Mouse (Mus musculus) MEL (cell line): ENCODE data around the gene Aldoc. TPM values are rescaled to one million over a fixed set of nuclear protein-coding genes. Genes with fewer than 3 reads are reported as not detected.

ENCODE experiments used
- DNase-seq: peaks from one replicate; pipeline ENCODE4 v3.0.0; 2011; ENCODE audit warnings: low read depth, low spot score
- H3K27ac ChIP-seq: 2 replicates; pipeline ENCODE4 v1.5.1; 2012; ENCODE audit warnings: low read depth, mild to moderate bottlenecking, control low read depth, low read length, moderate library complexity; ENCODE audit not compliant: control insufficient read depth
- H3K27me3 ChIP-seq, 2 experiments: fragments of 150-350 bp in 1 of 2; sonication (generic) in 1 of 2; 2 replicates each; pipeline ENCODE4 v1.6.1; 2012; ENCODE audit warnings: low read length in 2 of 2, mild to moderate bottlenecking in 2 of 2, improper control_type of control experiment in 1 of 2, moderate library complexity in 1 of 2; ENCODE audit not compliant: insufficient read depth in 2 of 2, control insufficient read depth in 1 of 2
- H3K36me3 ChIP-seq, 2 experiments: 2 replicates each; pipeline ENCODE4 v1.6.1; 2012 to 2014; ENCODE audit warnings: low read length in 2 of 2, improper control_type of control experiment in 1 of 2, inconsistent platforms in 1 of 2, mild to moderate bottlenecking in 1 of 2; ENCODE audit not compliant: insufficient read depth in 2 of 2, control insufficient read depth in 1 of 2
- H3K4me1 ChIP-seq, 2 experiments: fragments of 150-350 bp in 1 of 2; sonication (generic) in 1 of 2; 2 replicates each; pipeline ENCODE4 v1.6.1; 2012; ENCODE audit warnings: low read length in 2 of 2, improper control_type of control experiment in 1 of 2, mild to moderate bottlenecking in 1 of 2; ENCODE audit not compliant: insufficient read depth in 2 of 2, control insufficient read depth in 1 of 2
- H3K4me3 ChIP-seq, 2 experiments: fragments of 150-350 bp in 1 of 2; sonication (generic) in 1 of 2; 2 replicates each; pipeline ENCODE4 v1.5.1; 2012; ENCODE audit warnings: low read depth in 2 of 2, low read length in 2 of 2, mild to moderate bottlenecking in 2 of 2, moderate library complexity in 2 of 2, control low read depth in 1 of 2, improper control_type of control experiment in 1 of 2; ENCODE audit not compliant: control insufficient read depth in 1 of 2, insufficient read depth in 1 of 2
- H3K79me2 ChIP-seq: 2 replicates; pipeline ENCODE4 v1.6.1; 2012; ENCODE audit warnings: mild to moderate bottlenecking, low read length, moderate library complexity; ENCODE audit not compliant: control insufficient read depth, poor library complexity, insufficient read depth
- H3K9ac ChIP-seq: 2 replicates; pipeline ENCODE4 v1.6.1; 2012; ENCODE audit warnings: low read depth, mild to moderate bottlenecking, control low read depth, low read length, moderate library complexity; ENCODE audit not compliant: control insufficient read depth, poor library complexity, severe bottlenecking
- H3K9me3 ChIP-seq: fragments of 150-350 bp; sonication (generic); replicated peaks from 2 replicates; pipeline ENCODE4 v1.6.1; 2012; ENCODE audit warnings: mild to moderate bottlenecking, low read length, improper control_type of control experiment, moderate library complexity; ENCODE audit not compliant: insufficient read depth
- ELF1 ChIP-seq: IDR thresholded peaks from 2 replicates; pipeline ENCODE4 v1.6.1; 2014; ENCODE audit warnings: low read depth, mild to moderate bottlenecking, inconsistent platforms, low read length, improper control_type of control experiment, moderate library complexity
- EP300 ChIP-seq, 2 experiments: IDR thresholded peaks; 2 replicates each; pipeline ENCODE4 v1.6.1; 2011; ENCODE audit warnings: improper control_type of control experiment in 2 of 2, low read length in 2 of 2, low read depth in 1 of 2, mild to moderate bottlenecking in 1 of 2
- ETS1 ChIP-seq: IDR thresholded peaks from 2 replicates; pipeline ENCODE4 v1.6.1; 2012; ENCODE audit warnings: low read depth, mild to moderate bottlenecking, inconsistent platforms, low read length, improper control_type of control experiment, moderate library complexity
- GATA1 ChIP-seq: IDR thresholded peaks from 2 replicates; pipeline ENCODE4 v1.6.1; 2011; ENCODE audit warnings: low read depth, low read length, improper control_type of control experiment
- HCFC1 ChIP-seq: IDR thresholded peaks from 2 replicates; pipeline ENCODE4 v1.6.1; 2012; ENCODE audit warnings: low read depth, mild to moderate bottlenecking, inconsistent platforms, low read length, improper control_type of control experiment, moderate library complexity
- MAZ ChIP-seq: IDR thresholded peaks from 2 replicates; pipeline ENCODE4 v1.6.1; 2012; ENCODE audit warnings: low read depth, mild to moderate bottlenecking, inconsistent platforms, low read length, improper control_type of control experiment
- MEF2A ChIP-seq: IDR thresholded peaks from 2 replicates; pipeline ENCODE4 v1.6.1; 2014; ENCODE audit warnings: low read depth, mild to moderate bottlenecking, inconsistent platforms, low read length, improper control_type of control experiment; ENCODE audit not compliant: poor library complexity, insufficient replicate concordance, severe bottlenecking; ENCODE audit errors: extremely low read depth
- MYB ChIP-seq: IDR thresholded peaks from 2 replicates; pipeline ENCODE4 v1.6.1; 2011; ENCODE audit warnings: mild to moderate bottlenecking, low read depth, low read length, improper control_type of control experiment
- POLR2A ChIP-seq, 2 experiments: IDR thresholded peaks; 2 replicates each; pipeline ENCODE4 v1.6.1; 2011 to 2012; ENCODE audit warnings: low read length in 2 of 2, mild to moderate bottlenecking in 2 of 2, control low read depth in 1 of 2, improper control_type of control experiment in 1 of 2, low read depth in 1 of 2, moderate library complexity in 1 of 2; ENCODE audit not compliant: control insufficient read depth in 1 of 2, insufficient read depth in 1 of 2, poor library complexity in 1 of 2
- POLR2AphosphoS5 ChIP-seq: IDR thresholded peaks from 2 replicates; pipeline ENCODE4 v1.6.1; 2012; ENCODE audit warnings: low read depth, borderline replicate concordance, mild to moderate bottlenecking, inconsistent platforms, low read length, moderate library complexity, mixed read lengths
- SIN3A ChIP-seq: IDR thresholded peaks from 2 replicates; pipeline ENCODE4 v1.6.1; 2012; ENCODE audit warnings: low read length, improper control_type of control experiment, inconsistent platforms
- ZKSCAN1 ChIP-seq: IDR thresholded peaks from 2 replicates; pipeline ENCODE4 v1.6.1; 2012; ENCODE audit warnings: low read depth, mild to moderate bottlenecking, inconsistent platforms, low read length, improper control_type of control experiment, moderate library complexity
- polyA plus RNA-seq, 2 experiments: library from polyadenylated mRNA; stranded (reverse) in 1 of 2; unstranded in 1 of 2; fragments of >175 nt in 1 of 2; fragments of >200 nt in 1 of 2; gene quantifications; 2 replicates each; pipeline versions ENCODE4 v1.2.1 to v1.2.4; 2012; ENCODE audit warnings: low replicate concordance in 2 of 2, low read depth in 1 of 2; ENCODE audit not compliant: insufficient read length in 2 of 2, insufficient read depth in 1 of 2, missing spikeins in 1 of 2
- total RNA-seq: library from RNA; depleted of rRNA; stranded (reverse); fragments of 300-350 nt; gene quantifications from 2 replicates; pipeline ENCODE4 v1.2.3, GENCODE M21; 2012

Gene Aldoc
- total and polyA plus RNA-seq, 3 experiments = 3.0 to 8.1 TPM; not detected in 1

DNA sequence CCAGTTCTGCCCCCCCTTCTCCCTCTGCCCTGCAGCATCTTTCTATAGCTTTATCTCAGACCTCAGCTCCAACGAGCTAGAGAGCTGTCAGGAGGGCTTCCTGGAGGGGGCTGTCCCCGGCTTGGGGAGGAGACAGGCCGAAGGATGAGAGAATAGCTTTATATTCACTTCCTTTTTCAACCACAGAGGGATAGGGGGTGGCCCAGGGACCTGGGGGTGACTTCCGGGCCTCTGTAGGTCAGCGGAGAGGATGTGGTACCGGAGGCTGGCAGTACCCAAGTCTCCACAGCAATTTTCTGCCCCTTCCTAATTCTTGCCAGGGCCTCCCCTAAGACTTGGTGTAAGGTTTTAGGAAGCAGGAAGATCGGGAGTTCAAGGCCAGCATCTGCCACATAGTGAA is 23.0 kb downstream of the Aldoc start:
- peak overlapping the region; percentile 27 for H3K9ac ChIP-seq
- DNase-seq = peak; percentile 79
- peak overlapping the region; percentile 1 to 6; a peak in 1 of 4 replicates for H3K4me3 ChIP-seq
- no peaks in the 10 kb centered on the region for H3K9me3 ChIP-seq
- H3K4me1 ChIP-seq = peaks cover 13 to 25% of the 10 kb centered on the region in 2 experiments
- H3K27ac ChIP-seq = peak overlapping the region; percentile 56
- no peaks in the 10 kb centered on the region for H3K27me3 ChIP-seq
- TF ChIP-seq POLR2AphosphoS5 = no peak
- TF ChIP-seq GATA1 = 0 out of 2 replicates have a peak, but pooled peaks have one; percentile 9
- TF ChIP-seq MYB = no peak
- TF ChIP-seq MEF2A = no peak
- peak; percentile 28; the same call in 1 of the 2 replicates for TF ChIP-seq ELF1
- TF ChIP-seq MAZ = peak; percentile 70; the same call in 1 of the 2 replicates
- no peak for TF ChIP-seq ETS1
- peak; percentile 36 to 43; a peak in 2 of 4 replicates for TF ChIP-seq EP300 (IDR thresholded peaks at IDR 0.05; ENCODE audit: low read depth in 1 of 2, low read length in 2 of 2)
- 0 out of 2 replicates have a peak, but pooled peaks have one; percentile 58 for TF ChIP-seq ZKSCAN1
- TF ChIP-seq POLR2A (IDR thresholded peaks at IDR 0.05; ENCODE audit: control insufficient read depth in 1 of 2, insufficient read depth in 1 of 2, low read depth in 1 of 2, low read length in 2 of 2, poor library complexity in 1 of 2) = peak in 1 of 2 experiments; percentile 9; a peak in 1 of 4 replicates
- 0 out of 2 replicates have a peak, but pooled peaks have one; percentile 32 for TF ChIP-seq HCFC1
- peaks cover 9% of the 10 kb centered on the region for H3K79me2 ChIP-seq
- peaks cover 0 to 21% of the 10 kb centered on the region in 2 experiments; a peak in 2 of 4 replicates for H3K36me3 ChIP-seq

GRCm38 (mm10) chr11:78346326-78347069 is 23.7 kb downstream of the Aldoc start:
- peak overlapping the region in 1 of 2 experiments; percentile 6; a peak in 1 of 4 replicates for H3K4me3 ChIP-seq
- H3K9me3 ChIP-seq = no peaks in the 10 kb centered on the region
- peak; percentile 2; the same call in 1 of the 2 replicates for TF ChIP-seq SIN3A
- no peak for TF ChIP-seq MYB
- TF ChIP-seq, all 39 proteins: peak for 1
- Histone ChIP-seq H3K79me2 (peaks cover 9% of the 10 kb centered on the region), H3K9ac (peak overlapping the region; percentile 19; the same call in 1 of the 2 replicates), H3K27ac (peak overlapping the region; percentile 56), H3K36me3 (peaks cover 0 to 21% of the 10 kb centered on the region in 2 experiments; a peak in 2 of 4 replicates), H3K4me1 (peaks cover 13 to 25% of the 10 kb centered on the region in 2 experiments), H3K27me3 (no peaks in the 10 kb centered on the region)
- peak; percentile 24 for DNase-seq
